Mouse (Mus musculus) midbrain, embryonic 13.5 days (tissue): ENCODE data around the gene Wdr74. TPM values are rescaled to one million over a fixed set of nuclear protein-coding genes. Genes with fewer than 3 reads are reported as not detected.
A peak's percentile ranks its signal among the peaks of the same experiment; 100 is the strongest.

Experiments used
- ATAC-seq: fragments of 200-750 bp; cut with Nextera tagmentation; 2 replicates; pipeline ENCODE4 v1.8.0; 2017; ENCODE audit warnings: mild to moderate bottlenecking, moderate TSS enrichment, moderate library complexity
- H3K27ac ChIP-seq: fragments of 300-500 bp; sonication (generic); 2 replicates; pipeline ENCODE4 v1.5.1; 2015; ENCODE audit warnings: inconsistent platforms, mild to moderate bottlenecking, moderate library complexity
- H3K27me3 ChIP-seq: fragments of 300-500 bp; sonication (generic); 2 replicates; pipeline ENCODE4 v1.6.1; 2015; ENCODE audit warnings: mild to moderate bottlenecking, inconsistent platforms
- H3K36me3 ChIP-seq: fragments of 300-500 bp; sonication (generic); 2 replicates; pipeline ENCODE4 v1.6.1; 2015; ENCODE audit warnings: mild to moderate bottlenecking, inconsistent platforms
- H3K4me1 ChIP-seq: fragments of 300-500 bp; sonication (generic); replicated peaks from 2 replicates; pipeline ENCODE4 v1.6.1; 2015; ENCODE audit warnings: inconsistent platforms
- H3K4me2 ChIP-seq: fragments of 300-500 bp; sonication (generic); replicated peaks from 2 replicates; pipeline ENCODE4 v1.6.1; 2015; ENCODE audit warnings: moderate library complexity, mild to moderate bottlenecking, inconsistent platforms
- H3K4me3 ChIP-seq: fragments of 300-500 bp; sonication (generic); replicated peaks from 2 replicates; pipeline ENCODE4 v1.5.1; 2015; ENCODE audit warnings: mild to moderate bottlenecking, inconsistent platforms
- H3K9ac ChIP-seq: fragments of 300-500 bp; sonication (generic); replicated peaks from 2 replicates; pipeline ENCODE4 v1.6.1; 2015; ENCODE audit warnings: mild to moderate bottlenecking, inconsistent platforms
- H3K9me3 ChIP-seq: fragments of 300-500 bp; sonication (generic); 2 replicates; pipeline ENCODE4 v1.6.1; 2016; ENCODE audit warnings: mild to moderate bottlenecking, inconsistent platforms
- WGBS: fragments of 180-500 bp; shearing (Covaris S2); methylation state at CpG from one replicate; pipeline ENCODE4 v1.1.7; 2015; 5-methylcytosine and 5-hydroxymethylcytosine counted together
- polyA plus RNA-seq: library from polyadenylated mRNA; unstranded; fragments of >200 nt; fragmentation: Nextera tagmentation; extraction: Ambion mirVana; gene quantifications from 2 replicates; pipeline ENCODE4 v1.2.1, GENCODE M21; 2015

The Wdr74 gene
- polyA plus RNA-seq, 1 experiment from 2014 or later = 93.4 TPM

DNA sequence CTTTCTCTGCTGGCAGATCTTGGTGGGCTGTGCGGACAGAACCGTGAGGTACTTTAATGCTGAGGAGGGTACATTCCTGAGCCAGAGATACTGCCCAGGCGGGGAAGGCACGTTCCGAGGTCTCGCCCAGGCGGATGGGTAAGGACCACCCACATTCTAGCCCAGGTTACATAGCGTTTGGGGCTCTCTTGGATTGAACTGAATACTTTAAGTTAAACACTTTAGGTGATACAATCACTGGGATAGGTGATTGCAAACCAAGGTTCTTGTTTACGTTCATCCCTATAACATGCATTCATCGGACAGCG, 487 bp downstream of the Wdr74 start:
- Histone ChIP-seq H3K9me3 (no peaks in the 10 kb centered on the region), H3K27me3 (0 out of 2 replicates have a peak, but pooled peaks cover 3% of the 10 kb centered on the region), H3K9ac (peak overlapping the region; percentile 83), H3K36me3 (peaks cover 29% of the 10 kb centered on the region), H3K4me2 (peak overlapping the region; percentile 78), H3K27ac (peak overlapping the region; percentile 77; the same call in 1 of the 2 replicates), H3K4me3 (peak overlapping the region; percentile 87), H3K4me1 (peaks cover 27% of the 10 kb centered on the region)
- ATAC-seq = no peak
- 3% methylated on average over 11 of the region's 11 CpGs for WGBS

GRCm38 (mm10) chr19:8738911-8739310, 3.3 kb downstream of the Wdr74 start:
- Histone ChIP-seq H3K9me3 (no peaks in the 10 kb centered on the region), H3K27me3 (0 out of 2 replicates have a peak, but pooled peaks cover 3% of the 10 kb centered on the region), H3K27ac (no peak overlapping the region), H3K9ac (no peak overlapping the region), H3K4me3 (no peak overlapping the region), H3K36me3 (peaks cover 41% of the 10 kb centered on the region), H3K4me1 (peaks cover 41% of the 10 kb centered on the region), H3K4me2 (no peak overlapping the region)
- 92% methylated on average over 7 of the region's 7 CpGs for WGBS
- no peak for ATAC-seq

- Histone ChIP-seq H3K27me3 (no peaks in the 10 kb centered on the region), H3K36me3 (peaks cover 45% of the 10 kb centered on the region), H3K4me1 (peaks cover 41% of the 10 kb centered on the region), H3K4me2 (no peak overlapping the region), H3K4me3 (no peak overlapping the region), H3K27ac (no peak overlapping the region), H3K9ac (no peak overlapping the region), H3K9me3 (no peaks in the 10 kb centered on the region)
- WGBS = 95% methylated on average over 6 of the region's 6 CpGs
- ATAC-seq = no peak
Observed at GRCm38 (mm10) chr19:8739646-8740045, 4.0 kb downstream of the Wdr74 start.

GRCm38 (mm10) chr19:8740603-8741002, 5.0 kb downstream of the Wdr74 start, which contains the start of gene 1700092M07Rik:
Gene 1700092M07Rik, plus strand, starts transcription at chr19:8740718.
- Histone ChIP-seq H3K27ac (peak within 1 kb of the TSS; percentile 95), H3K9me3 (no peaks in the 10 kb centered on the region), H3K4me1 (peaks cover 40% of the 10 kb centered on the region), H3K4me3 (peak within 1 kb of the TSS; percentile 76), H3K27me3 (no peaks in the 10 kb centered on the region), H3K9ac (peak within 1 kb of the TSS; percentile 87), H3K4me2 (peak within 1 kb of the TSS; percentile 84), H3K36me3 (peaks cover 55% of the 10 kb centered on the region)
- WGBS = 65% methylated on average over 14 of the region's 14 CpGs
- ATAC-seq = no peak; the same call in 1 of the 2 replicates

- H3K36me3 ChIP-seq = peaks cover 62% of the 10 kb centered on the region
- peak within 1 kb of the TSS; percentile 84 for H3K4me2 ChIP-seq
- WGBS = under 1% methylated on average over 36 of the region's 36 CpGs
- H3K27me3 ChIP-seq = no peaks in the 10 kb centered on the region
- peaks cover 37% of the 10 kb centered on the region for H3K4me1 ChIP-seq
- no peaks in the 10 kb centered on the region for H3K9me3 ChIP-seq
- peak; percentile 98 for ATAC-seq
- peak within 1 kb of the TSS; percentile 76 for H3K4me3 ChIP-seq
- H3K27ac ChIP-seq = peak within 1 kb of the TSS; percentile 95
- H3K9ac ChIP-seq = peak within 1 kb of the TSS; percentile 87
Observed at GRCm38 (mm10) chr19:8741243-8741869, 5.7 kb downstream of the Wdr74 start, which contains the start of gene Stx5a. Gene Stx5a, plus strand, starts transcription at chr19:8741413.

GRCm38 (mm10) chr19:8742176-8742575, 6.5 kb downstream of the Wdr74 start:
- Histone ChIP-seq H3K4me2 (peak overlapping the region; percentile 84), H3K36me3 (peaks cover 71% of the 10 kb centered on the region), H3K4me3 (peak overlapping the region; percentile 76), H3K27ac (peak overlapping the region; percentile 95), H3K4me1 (peaks cover 29% of the 10 kb centered on the region), H3K9me3 (no peaks in the 10 kb centered on the region), H3K27me3 (no peaks in the 10 kb centered on the region), H3K9ac (peak overlapping the region; percentile 87)
- 27% methylated on average over 14 of the region's 14 CpGs for WGBS
- no peak for ATAC-seq

- WGBS = 100% methylated on average over 1 of the region's 1 CpGs
- Histone ChIP-seq H3K4me2 (no peak overlapping the region), H3K4me1 (peaks cover 25% of the 10 kb centered on the region), H3K4me3 (no peak overlapping the region), H3K9me3 (no peaks in the 10 kb centered on the region), H3K9ac (no peak overlapping the region), H3K27me3 (no peaks in the 10 kb centered on the region), H3K36me3 (peaks cover 76% of the 10 kb centered on the region), H3K27ac (no peak overlapping the region)
- no peak for ATAC-seq
Observed at GRCm38 (mm10) chr19:8745382-8745781, 9.8 kb downstream of the Wdr74 start.

GRCm38 (mm10) chr19:8747368-8747767, 11.7 kb downstream of the Wdr74 start:
- Histone ChIP-seq H3K27ac (no peak overlapping the region), H3K4me1 (peaks cover 14% of the 10 kb centered on the region), H3K9me3 (no peaks in the 10 kb centered on the region), H3K27me3 (no peaks in the 10 kb centered on the region), H3K4me2 (no peak overlapping the region), H3K9ac (no peak overlapping the region), H3K36me3 (peaks cover 92% of the 10 kb centered on the region), H3K4me3 (no peak overlapping the region)
- 67% methylated on average over 2 of the region's 2 CpGs for WGBS
- no peak for ATAC-seq

DNA sequence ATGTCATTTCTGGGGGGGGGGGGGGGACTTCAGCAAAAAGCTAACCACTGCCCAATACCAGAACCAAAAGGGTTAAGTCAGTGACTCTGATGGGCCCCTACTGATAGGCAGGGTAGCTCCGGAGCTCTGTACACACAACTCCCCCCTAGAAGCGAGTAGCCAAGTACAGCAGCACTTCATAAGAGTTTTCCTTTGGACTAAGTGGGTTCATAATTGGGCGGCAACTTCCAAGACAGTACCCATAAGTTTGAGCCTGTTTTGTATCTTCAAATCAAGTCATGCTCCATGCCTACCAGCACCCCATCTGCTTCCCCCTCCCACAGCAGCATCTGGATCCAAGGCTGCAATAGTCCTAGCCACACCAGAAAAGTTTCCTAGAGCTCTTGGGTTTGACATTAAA, 20.0 kb downstream of the Wdr74 start:
- no peak overlapping the region for H3K4me2 ChIP-seq
- no peak for ATAC-seq
- no peaks in the 10 kb centered on the region for H3K9me3 ChIP-seq
- H3K4me1 ChIP-seq = peaks cover 24% of the 10 kb centered on the region
- peaks cover 43% of the 10 kb centered on the region for H3K36me3 ChIP-seq
- 83% methylated on average over 3 of the region's 3 CpGs for WGBS
- 0 out of 2 replicates have a peak overlapping the region, but pooled peaks have one; percentile 80 for H3K4me3 ChIP-seq
- H3K27me3 ChIP-seq = no peaks in the 10 kb centered on the region
- H3K27ac ChIP-seq = no peak overlapping the region
- no peak overlapping the region for H3K9ac ChIP-seq

DNA sequence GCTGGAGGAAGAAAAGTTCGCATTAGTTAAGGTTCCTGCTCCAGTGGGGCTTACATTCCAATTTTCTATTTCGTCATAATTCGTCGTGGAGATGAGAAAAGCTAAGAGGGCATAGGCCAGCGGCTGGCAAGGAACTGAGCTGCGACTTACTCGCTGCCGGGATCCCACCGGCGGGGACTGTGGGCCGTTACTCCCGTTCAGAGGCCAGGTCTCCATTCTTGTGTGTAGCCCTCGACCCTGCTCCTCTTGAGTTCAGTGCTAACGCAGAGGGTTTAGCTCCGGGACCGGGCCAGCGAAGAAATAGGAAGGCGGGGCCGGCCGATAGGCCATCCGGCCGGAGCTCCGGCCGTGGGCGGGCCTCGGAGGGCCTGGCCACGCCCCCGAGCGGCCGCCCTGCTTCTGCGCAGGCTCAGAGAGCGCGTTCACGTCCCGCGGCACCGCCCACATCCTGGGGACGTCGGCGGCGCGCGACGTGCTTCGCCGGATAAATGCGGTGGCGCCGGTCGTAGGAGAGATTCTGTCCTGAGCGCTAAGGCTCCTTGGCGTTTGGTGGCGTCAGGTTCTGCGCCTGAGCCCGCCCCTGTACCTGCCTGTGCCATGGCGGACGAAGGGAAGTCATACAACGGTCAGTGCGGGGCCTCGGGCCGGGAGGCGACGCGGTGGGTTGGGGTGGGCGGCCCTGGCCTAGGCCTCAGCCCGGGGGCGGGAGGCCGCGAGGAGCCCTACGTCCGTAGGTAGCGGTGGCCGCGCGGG, 21.2 kb downstream of the Wdr74 start, which contains the start of gene Nxf1:
TSS of gene Nxf1 (plus strand) at position 439 of the 753 bp plus-strand sequence.
- Histone ChIP-seq H3K9ac (peak within 1 kb of the TSS; percentile 90), H3K27me3 (no peaks in the 10 kb centered on the region), H3K4me1 (peaks cover 24% of the 10 kb centered on the region), H3K4me3 (peak within 1 kb of the TSS; percentile 80), H3K36me3 (peaks cover 33% of the 10 kb centered on the region), H3K4me2 (peak within 1 kb of the TSS; percentile 75), H3K27ac (peak within 1 kb of the TSS; percentile 87), H3K9me3 (no peaks in the 10 kb centered on the region)
- ATAC-seq = peak; percentile 94
- under 1% methylated on average over 75 of the region's 75 CpGs for WGBS

- no peak for ATAC-seq
- WGBS = 7% methylated on average over 14 of the region's 14 CpGs
- peak overlapping the region; percentile 75 for H3K4me2 ChIP-seq
- peak overlapping the region; percentile 80 for H3K4me3 ChIP-seq
- no peaks in the 10 kb centered on the region for H3K27me3 ChIP-seq
- peak overlapping the region; percentile 87 for H3K27ac ChIP-seq
- peaks cover 31% of the 10 kb centered on the region for H3K36me3 ChIP-seq
- no peaks in the 10 kb centered on the region for H3K9me3 ChIP-seq
- peaks cover 24% of the 10 kb centered on the region for H3K4me1 ChIP-seq
- H3K9ac ChIP-seq = peak overlapping the region; percentile 90
Observed at GRCm38 (mm10) chr19:8757471-8757998, 21.9 kb downstream of the Wdr74 start.

DNA sequence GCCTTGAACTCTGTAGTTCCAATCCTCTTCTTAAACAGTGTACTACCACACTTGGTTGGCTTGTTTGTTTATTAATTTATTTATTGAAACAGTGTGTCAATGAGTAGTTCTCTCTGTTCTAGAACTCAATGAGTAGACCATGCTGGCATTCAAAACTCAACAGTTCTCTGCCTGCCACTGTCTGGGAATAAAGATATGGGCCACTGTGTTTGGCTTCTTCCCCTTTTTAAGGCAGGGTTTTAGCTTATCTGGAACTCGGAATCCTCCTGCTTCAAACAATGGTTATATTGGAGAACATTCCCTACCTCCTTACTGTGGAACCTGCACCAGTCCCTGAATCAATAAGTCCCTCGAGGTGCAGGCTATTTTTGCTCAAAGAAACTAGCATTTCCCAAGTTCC, 23.3 kb downstream of the Wdr74 start:
- Histone ChIP-seq H3K4me3 (0 out of 2 replicates have a peak overlapping the region, but pooled peaks have one; percentile 80), H3K4me1 (peaks cover 24% of the 10 kb centered on the region), H3K36me3 (peaks cover 33% of the 10 kb centered on the region), H3K27me3 (no peaks in the 10 kb centered on the region), H3K9ac (no peak overlapping the region), H3K9me3 (no peaks in the 10 kb centered on the region), H3K4me2 (peak overlapping the region; percentile 75; the same call in 1 of the 2 replicates), H3K27ac (no peak overlapping the region)
- 94% methylated on average over 2 of the region's 2 CpGs for WGBS
- no peak for ATAC-seq
